ENCODE assay signal across 9 mouse cellular contexts in the genomic region with DNA sequence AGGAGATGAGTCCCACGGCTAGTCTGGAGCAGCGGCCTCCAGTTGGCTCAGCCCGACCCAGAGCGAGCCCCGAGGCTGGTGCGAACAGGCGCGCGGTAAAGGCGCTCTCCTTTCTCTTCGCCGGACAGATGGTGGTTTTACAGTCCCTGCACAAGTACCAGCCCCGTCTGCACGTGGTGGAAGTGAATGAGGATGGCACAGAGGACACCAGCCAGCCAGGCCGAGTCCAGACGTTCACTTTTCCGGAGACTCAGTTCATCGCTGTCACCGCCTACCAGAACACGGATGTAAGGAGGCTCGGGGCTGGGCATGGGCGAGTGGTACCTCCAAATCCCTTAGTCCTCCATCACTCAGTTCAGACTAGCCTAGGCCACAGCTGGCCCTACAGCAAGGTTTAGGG. TPM values are rescaled to one million over a fixed set of nuclear protein-coding genes. Genes with fewer than 3 reads are reported as not detected.
DNase-seq lines count a peak whose midpoint lies in the region; ATAC-seq and TF ChIP-seq lines count a peak whose summit lies in the region.
"Had no signal": no experiment of that assay in that cellular context is flagged by ENCODE, and none has a peak within 500 bp of the region (broad histone marks: within the 10 kb centered on the region; RNA-seq: fewer than 3 reads in every experiment).

No protein-coding gene starts in this region.

- H3K27me3 ChIP-seq in intestine, embryonic 14.5 days (replicated peaks; ENCODE audit: control insufficient read depth, insufficient read depth, low read length) = peaks cover 100% of the 10 kb centered on the region
- peaks cover 58% of the 10 kb centered on the region for H3K27me3 ChIP-seq in intestine, embryonic 16.5 days (replicated peaks; ENCODE audit: control insufficient read depth, insufficient read depth, low read length)
- peaks cover 100% of the 10 kb centered on the region for H3K27me3 ChIP-seq in hindbrain, embryonic 10.5 days (ENCODE audit: insufficient read depth, poor library complexity, severe bottlenecking)
- H3K27me3 ChIP-seq in stomach, postnatal 0 days (ENCODE audit: control insufficient read depth, insufficient read depth, low read length) = peaks cover 22% of the 10 kb centered on the region; the same call in 1 of the 2 replicates

- no peak overlapping the region for H3K9ac ChIP-seq in intestine, embryonic 14.5 days (ENCODE audit: low read length)
- no peak overlapping the region for H3K9ac ChIP-seq in intestine, embryonic 16.5 days (ENCODE audit: low read depth, low read length)
- no peak overlapping the region for H3K9ac ChIP-seq in stomach, postnatal 0 days (ENCODE audit: low read length)

- H3K36me3 ChIP-seq in intestine, embryonic 14.5 days (ENCODE audit: control insufficient read depth, insufficient read depth, low read length) = no peaks in the 10 kb centered on the region
- H3K36me3 ChIP-seq in intestine, embryonic 16.5 days (ENCODE audit: control insufficient read depth, insufficient read depth, low read length) = no peaks in the 10 kb centered on the region
- H3K36me3 ChIP-seq in hindbrain, embryonic 10.5 days = no peaks in the 10 kb centered on the region
- H3K36me3 ChIP-seq in stomach, postnatal 0 days (ENCODE audit: control insufficient read depth, insufficient read depth, low read length) = no peaks in the 10 kb centered on the region

- DNase-seq in intestine, embryonic 14.5 days (ENCODE audit: low spot score) = peak; percentile 79
- peak; percentile 41 to 55 for DNase-seq in B cell, adult 2 months
- peak; percentile 56 to 59 for DNase-seq in cerebellum, postnatal 25 days
- peak; percentile 66 for DNase-seq in hindbrain, embryonic 10.5 days (ENCODE audit: low spot score)
- DNase-seq in stomach, postnatal 0 days (ENCODE audit: low spot score) = peak; percentile 37
- DNase-seq in thymus, postnatal 14 days = no peak

- H3K9me3 ChIP-seq in intestine, embryonic 14.5 days (ENCODE audit: control insufficient read depth, low read length) = no peaks in the 10 kb centered on the region
- H3K9me3 ChIP-seq in intestine, embryonic 16.5 days (ENCODE audit: control insufficient read depth, low read length) = no peaks in the 10 kb centered on the region
- no peaks in the 10 kb centered on the region for H3K9me3 ChIP-seq in hindbrain, embryonic 10.5 days
- H3K9me3 ChIP-seq in stomach, postnatal 0 days (ENCODE audit: control insufficient read depth, low read length) = no peaks in the 10 kb centered on the region

- ATAC-seq in intestine, embryonic 14.5 days (replicated peaks; ENCODE audit: low FRiP score, low TSS enrichment, low read depth) = no peak
- no peak for ATAC-seq in intestine, embryonic 16.5 days
- 0 out of 2 replicates have a peak, but pooled peaks have one; percentile 7 for ATAC-seq in megakaryocyte, adult 5-6 weeks (ENCODE audit: poor library complexity, severe bottlenecking)
- no peak for ATAC-seq in stomach, postnatal 0 days (ENCODE audit: low FRiP score, low TSS enrichment)

- TF ChIP-seq CTCF in stomach, postnatal 0 days (IDR thresholded peaks at IDR 0.05; ENCODE audit: low read depth) = no peak

- no peak overlapping the region for H3K4me3 ChIP-seq in intestine, embryonic 14.5 days (ENCODE audit: low read depth, low read length)
- H3K4me3 ChIP-seq in intestine, embryonic 16.5 days (ENCODE audit: low read length) = no peak overlapping the region
- H3K4me3 ChIP-seq in hindbrain, embryonic 10.5 days = no peak overlapping the region
- H3K4me3 ChIP-seq in stomach, postnatal 0 days (ENCODE audit: low read depth, low read length) = peak overlapping the region; percentile 10; the same call in 1 of the 2 replicates

- no peak overlapping the region for H3K27ac ChIP-seq in intestine, embryonic 14.5 days (ENCODE audit: low read depth)
- H3K27ac ChIP-seq in intestine, embryonic 16.5 days (ENCODE audit: low read length) = no peak overlapping the region
- H3K27ac ChIP-seq in hindbrain, embryonic 10.5 days = no peak overlapping the region
- no peak overlapping the region for H3K27ac ChIP-seq in stomach, postnatal 0 days (replicated peaks)

- 0 out of 2 replicates have a peak, but pooled peaks cover 3% of the 10 kb centered on the region for H3K4me1 ChIP-seq in intestine, embryonic 14.5 days (replicated peaks; ENCODE audit: control insufficient read depth, insufficient read depth, low read length)
- H3K4me1 ChIP-seq in intestine, embryonic 16.5 days (ENCODE audit: control insufficient read depth, insufficient read depth, low read length) = peaks cover 12% of the 10 kb centered on the region; the same call in 1 of the 2 replicates
- peaks cover 30% of the 10 kb centered on the region for H3K4me1 ChIP-seq in hindbrain, embryonic 10.5 days (replicated peaks)
- H3K4me1 ChIP-seq in stomach, postnatal 0 days (replicated peaks; ENCODE audit: control insufficient read depth, insufficient read depth) = no peaks in the 10 kb centered on the region; the same call in 1 of the 2 replicates

- no peak for TF ChIP-seq EP300 in stomach, postnatal 0 days (optimal IDR thresholded peaks at IDR 0.05)

- H3K4me2 ChIP-seq in intestine, embryonic 14.5 days (ENCODE audit: low read length) = no peak overlapping the region
- no peak overlapping the region for H3K4me2 ChIP-seq in intestine, embryonic 16.5 days (ENCODE audit: low read depth, low read length)
- H3K4me2 ChIP-seq in stomach, postnatal 0 days (replicated peaks; ENCODE audit: low read depth) = no peak overlapping the region

- under 1% methylated on average over 22 of the region's 22 CpGs for WGBS in intestine, embryonic 14.5 days
- under 1% methylated on average over 22 of the region's 22 CpGs for WGBS in intestine, embryonic 16.5 days
- WGBS in hindbrain, embryonic 10.5 days = under 1% methylated on average over 22 of the region's 22 CpGs
- WGBS in stomach, postnatal 0 days = 3% methylated on average over 22 of the region's 22 CpGs

RNA-seq across cellular contexts. Expression of a gene that starts 4.4 kb away (rescaled TPM):
- 0.04 TPM in 1 of 2 replicates, not detected in the other for polyA plus RNA-seq in intestine, embryonic 14.5 days (2014; fragmentation: Nextera tagmentation; extraction: Ambion mirVana)
- not detected in 2 replicates for polyA plus RNA-seq in intestine, embryonic 16.5 days (2015; fragmentation: Nextera tagmentation; extraction: Ambion mirVana)
- 0.30 TPM in 1 of 2 replicates, not detected in the other for polyA plus RNA-seq in hindbrain, embryonic 10.5 days (2016; fragmentation: Nextera tagmentation; extraction: Ambion mirVana)
- 0.05 and 0.09 TPM in 2 replicates for total RNA-seq in megakaryocyte, adult 5-6 weeks (2015)
- not detected in 2 replicates for total RNA-seq in megakaryocyte, adult 5-6 weeks (2017)
- not detected in 2 replicates for polyA plus RNA-seq in stomach, postnatal 0 days (2015; fragmentation: Nextera tagmentation; extraction: Ambion mirVana)
- total RNA-seq: gastrocnemius, postnatal 36 days had no signal
